Mouse (Mus musculus): ENCODE data around the gene Akr1b3.

DNA sequence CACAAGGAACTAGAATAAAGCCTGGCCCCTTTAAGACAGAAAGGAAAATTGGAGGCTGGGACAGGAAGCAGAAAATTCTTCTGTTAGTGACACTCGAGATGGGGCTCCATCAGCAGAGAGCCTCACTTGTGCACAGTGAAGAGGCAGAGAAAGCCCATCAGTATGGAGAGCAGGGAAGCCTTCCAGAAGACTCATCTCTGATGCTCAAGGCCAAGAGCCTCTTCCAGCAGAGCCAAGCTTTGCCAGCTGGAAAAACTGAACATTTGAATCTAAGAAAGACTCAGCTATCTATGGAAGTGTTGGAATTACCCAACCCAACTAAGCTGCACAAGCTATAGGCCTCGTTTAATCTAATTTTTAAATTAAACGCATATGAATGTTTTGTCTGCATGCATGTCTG lies 30.4 kb downstream of the Akr1b3 start:
- TF ChIP-seq EP300 (optimal IDR thresholded peaks at IDR 0.05) (no peak), CTCF (IDR thresholded peaks at IDR 0.05; ENCODE audit: low read depth) (no peak)

Data from stomach, postnatal 0 days (tissue).